Mouse (Mus musculus): Measurements from ENCODE around the gene Gmfg. TPM values are rescaled to one million over a fixed set of nuclear protein-coding genes. Genes with fewer than 3 reads are reported as not detected.

The Gmfg gene
- 777 and 920 TPM in 2 replicates for polyA plus RNA-seq (2015; fragmentation: Nextera tagmentation; extraction: Ambion mirVana)

- DNase-seq (ENCODE audit: low spot score), result peak; percentile 90
Observed at GRCm38 (mm10) chr7:28436932-28437570, at the start of gene Gmfg. Gmfg (plus strand) TSS chr7:28437447.

- DNase-seq (ENCODE audit: low spot score), result no peak
Observed at GRCm38 (mm10) chr7:28390331-28390730, 46.9 kb upstream of the Gmfg start.

GRCm38 (mm10) chr7:28392429-28393271 lies 44.6 kb upstream of the Gmfg start, which contains the start of the genes Med29 and Paf1:
Med29 (minus strand) TSS chr7:28392708.
Paf1 (plus strand) TSS chr7:28392951.
- peak; percentile 98 for DNase-seq (ENCODE audit: low spot score)

GRCm38 (mm10) chr7:28393272-28393951 lies 43.8 kb upstream of the Gmfg start:
- DNase-seq (ENCODE audit: low spot score), result no peak

GRCm38 (mm10) chr7:28395425-28395824 lies 41.8 kb upstream of the Gmfg start:
- DNase-seq (ENCODE audit: low spot score), result no peak

GRCm38 (mm10) chr7:28398000-28398399 lies 39.2 kb upstream of the Gmfg start:
- DNase-seq (ENCODE audit: low spot score), result peak; percentile 25

- DNase-seq (ENCODE audit: low spot score), result no peak
Observed at GRCm38 (mm10) chr7:28398696-28399340, 38.4 kb upstream of the Gmfg start.

GRCm38 (mm10) chr7:28401030-28401429 lies 36.2 kb upstream of the Gmfg start:
- DNase-seq (ENCODE audit: low spot score), result no peak

- DNase-seq (ENCODE audit: low spot score), result no peak
Observed at GRCm38 (mm10) chr7:28401942-28402341, 35.3 kb upstream of the Gmfg start.

GRCm38 (mm10) chr7:28410841-28411475 lies 26.3 kb upstream of the Gmfg start:
- DNase-seq (ENCODE audit: low spot score), result no peak

- peak; percentile 47 for DNase-seq (ENCODE audit: low spot score)
Observed at GRCm38 (mm10) chr7:28412826-28413225, 24.4 kb upstream of the Gmfg start.

GRCm38 (mm10) chr7:28417368-28417767 lies 19.9 kb upstream of the Gmfg start:
- no peak for DNase-seq (ENCODE audit: low spot score)

GRCm38 (mm10) chr7:28418096-28418670 lies 19.1 kb upstream of the Gmfg start:
- DNase-seq (ENCODE audit: low spot score), result no peak

- no peak for DNase-seq (ENCODE audit: low spot score)
Observed at GRCm38 (mm10) chr7:28419416-28419815, 17.8 kb upstream of the Gmfg start.

- DNase-seq (ENCODE audit: low spot score), result no peak
Observed at GRCm38 (mm10) chr7:28423018-28423417, 14.2 kb upstream of the Gmfg start.

GRCm38 (mm10) chr7:28427738-28428137 lies 9.5 kb upstream of the Gmfg start:
- no peak for DNase-seq (ENCODE audit: low spot score)

GRCm38 (mm10) chr7:28430512-28430911 lies 6.7 kb upstream of the Gmfg start:
- DNase-seq (ENCODE audit: low spot score), result no peak

GRCm38 (mm10) chr7:28432252-28432651 lies 5.0 kb upstream of the Gmfg start:
- DNase-seq (ENCODE audit: low spot score), result no peak

GRCm38 (mm10) chr7:28435660-28436259 lies 1.5 kb upstream of the Gmfg start:
- no peak for DNase-seq (ENCODE audit: low spot score)

GRCm38 (mm10) chr7:28436271-28436904 lies 859 bp upstream of the Gmfg start:
- peak; percentile 100 for DNase-seq (ENCODE audit: low spot score)

Data from thymus, postnatal 0 days (tissue).